Mouse (Mus musculus): ENCODE measurements around the gene Zfp870.

Zfp870 gene

DNA sequence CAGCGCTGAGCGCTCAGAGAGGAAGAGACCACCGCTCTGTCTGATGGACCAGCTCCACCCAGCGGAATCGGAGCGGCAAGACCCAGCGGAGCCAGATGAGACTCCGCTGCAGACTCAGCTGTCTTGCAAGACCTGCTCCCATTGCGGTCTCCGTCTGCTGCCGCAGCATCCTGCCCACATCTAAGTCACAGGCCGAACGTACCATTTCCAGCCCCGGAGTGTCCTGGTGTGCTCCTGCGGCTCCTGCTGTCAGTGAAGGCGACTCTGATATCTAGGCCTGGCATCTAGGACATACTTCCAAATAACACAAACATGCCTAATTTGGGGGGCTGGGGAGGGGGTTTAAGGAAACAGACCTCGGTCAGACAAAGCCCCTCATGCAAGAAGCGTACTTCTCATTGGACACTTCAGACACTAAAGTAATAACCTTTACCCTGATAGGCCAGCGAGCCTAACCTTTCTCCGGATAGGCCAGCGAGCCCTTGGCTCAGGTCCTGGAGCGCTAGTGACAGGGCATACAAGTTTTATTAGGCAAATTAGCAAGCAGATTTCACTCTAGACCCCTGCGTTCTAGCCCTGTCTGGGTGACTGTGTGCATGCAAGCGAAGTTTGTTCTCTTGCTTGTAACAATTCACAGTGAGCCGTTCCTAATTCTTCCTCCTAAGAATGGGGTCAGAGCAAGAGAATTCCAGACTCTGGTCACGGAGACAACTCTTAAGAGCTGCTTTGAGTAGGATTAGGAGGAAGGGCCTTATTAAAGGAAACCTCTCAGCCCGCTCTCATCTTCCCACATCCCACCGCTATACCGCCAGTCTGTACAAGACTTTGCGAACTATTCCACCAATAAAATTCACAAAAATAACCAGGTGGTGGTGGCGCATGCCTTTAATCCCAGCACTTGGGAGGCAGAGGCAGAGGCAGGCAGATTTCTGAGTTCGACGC is at the start of gene Zfp870:
Gene Zfp870 (minus strand): TSS at position 404 of the 942 bp plus-strand sequence.
- DNase-seq (ENCODE audit: low read depth, low spot score): peak; percentile 83

DNA sequence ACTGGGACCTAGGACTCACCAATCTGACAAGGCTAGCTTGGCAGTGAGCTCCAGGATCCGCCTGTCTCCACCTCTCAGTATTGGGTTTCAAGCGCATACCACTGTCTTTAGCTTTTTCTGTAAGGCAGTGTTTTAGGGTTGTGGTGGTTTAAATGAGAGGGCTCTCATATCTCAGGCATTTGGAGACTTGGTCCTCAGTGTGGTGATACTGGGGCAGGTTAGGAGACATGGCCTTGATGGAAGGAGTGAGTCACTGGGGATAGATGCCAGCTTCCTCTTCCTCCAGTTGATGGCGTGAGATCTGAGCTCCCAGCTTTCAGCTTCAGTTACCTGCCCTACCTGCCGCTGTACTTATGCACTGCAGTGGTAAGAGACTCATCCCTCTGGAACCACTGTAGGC is 48.4 kb upstream of the Zfp870 start:
- DNase-seq (ENCODE audit: low read depth, low spot score): no peak

DNA sequence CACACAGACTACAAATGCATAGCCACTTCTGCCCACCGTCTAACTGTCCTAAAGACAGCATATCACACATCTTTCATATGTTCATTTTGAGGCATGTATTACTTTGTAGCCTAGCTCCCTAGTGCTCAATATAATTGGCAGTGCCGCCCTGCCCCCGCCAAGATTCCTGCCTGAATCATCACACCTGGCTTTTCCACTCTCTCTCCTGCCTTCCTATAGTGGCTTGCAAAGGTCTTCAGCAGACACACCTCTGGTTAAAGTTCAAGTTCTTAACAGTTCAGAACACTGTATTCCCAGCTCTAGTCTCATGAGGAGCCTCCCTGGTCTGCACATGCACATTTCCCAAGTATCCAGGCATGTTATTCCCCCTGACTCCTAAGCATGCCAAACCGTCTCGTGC is 36.4 kb upstream of the Zfp870 start:
- DNase-seq (ENCODE audit: low read depth, low spot score): no peak

DNA sequence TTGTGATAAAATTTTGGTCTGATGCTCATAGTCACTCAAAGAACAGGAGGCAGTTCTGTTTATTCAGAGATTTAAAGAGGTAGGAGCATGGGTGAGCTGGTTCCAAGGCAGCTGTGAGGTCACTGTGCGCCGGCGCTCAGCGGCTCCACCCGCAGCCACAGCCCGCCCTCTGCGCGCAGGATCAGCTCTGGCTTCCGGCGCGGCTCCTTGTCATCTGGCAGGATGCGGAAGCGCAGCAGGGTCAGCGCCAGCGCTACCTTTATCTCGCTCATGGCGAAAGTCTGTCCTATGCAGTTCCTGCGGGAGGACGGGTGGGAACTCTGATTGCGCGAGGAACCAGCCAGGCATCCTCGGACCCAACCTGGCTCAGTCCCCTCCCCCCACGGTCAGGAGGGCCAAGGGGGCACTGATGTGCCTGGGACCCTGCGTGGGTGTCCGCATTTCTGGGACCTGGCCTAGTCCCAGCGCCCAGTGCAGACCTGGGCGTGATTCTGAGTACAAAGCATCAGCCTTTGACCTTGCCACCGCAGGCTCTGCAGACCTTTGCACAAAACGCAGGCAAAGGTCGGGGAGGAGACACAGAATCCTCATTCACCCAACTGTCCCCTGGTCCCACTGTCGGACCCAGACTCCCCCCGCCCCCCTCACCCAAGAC is 33.3 kb upstream of the Zfp870 start:
- DNase-seq (ENCODE audit: low read depth, low spot score): peak; percentile 61

DNA sequence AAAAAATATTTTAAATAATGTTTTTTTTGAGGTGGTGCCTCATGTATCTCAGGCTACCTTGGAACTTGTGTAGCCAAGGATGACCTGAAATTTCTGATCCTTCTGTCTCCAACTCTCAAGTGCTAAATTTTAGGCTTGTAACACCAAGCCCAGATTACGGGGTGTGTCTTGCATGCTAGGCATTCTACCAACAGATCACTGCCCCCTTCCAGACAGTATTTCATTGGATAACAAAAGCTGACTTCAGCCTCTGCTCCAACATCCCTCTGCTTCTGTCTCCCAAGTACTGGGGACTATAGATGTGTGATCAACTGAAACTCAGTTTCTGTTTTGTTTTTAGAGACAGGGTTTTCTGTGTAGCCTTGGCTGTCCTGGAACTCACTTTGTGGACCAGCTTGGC is 32.2 kb upstream of the Zfp870 start:
- DNase-seq (ENCODE audit: low read depth, low spot score): no peak

DNA sequence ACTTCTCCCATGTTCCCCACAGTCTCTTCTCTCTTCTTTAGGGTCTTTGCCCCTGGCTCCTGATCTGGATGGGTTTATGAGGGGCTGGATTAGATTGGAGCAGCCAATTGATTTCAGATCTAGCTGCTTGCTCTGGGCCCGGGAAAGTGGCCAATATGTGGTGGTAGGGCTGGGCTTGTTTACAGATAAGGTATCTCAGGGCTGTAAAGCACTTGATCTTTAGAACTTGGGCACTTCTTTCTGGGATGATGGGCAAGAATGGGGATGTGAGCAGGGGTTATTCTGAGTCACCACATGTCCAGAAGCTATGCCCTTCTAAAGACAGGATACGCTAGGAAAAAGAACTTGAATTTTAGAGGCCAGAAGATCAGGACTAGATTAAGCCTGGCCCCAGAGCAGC is 27.7 kb upstream of the Zfp870 start:
- DNase-seq (ENCODE audit: low read depth, low spot score): no peak

DNA sequence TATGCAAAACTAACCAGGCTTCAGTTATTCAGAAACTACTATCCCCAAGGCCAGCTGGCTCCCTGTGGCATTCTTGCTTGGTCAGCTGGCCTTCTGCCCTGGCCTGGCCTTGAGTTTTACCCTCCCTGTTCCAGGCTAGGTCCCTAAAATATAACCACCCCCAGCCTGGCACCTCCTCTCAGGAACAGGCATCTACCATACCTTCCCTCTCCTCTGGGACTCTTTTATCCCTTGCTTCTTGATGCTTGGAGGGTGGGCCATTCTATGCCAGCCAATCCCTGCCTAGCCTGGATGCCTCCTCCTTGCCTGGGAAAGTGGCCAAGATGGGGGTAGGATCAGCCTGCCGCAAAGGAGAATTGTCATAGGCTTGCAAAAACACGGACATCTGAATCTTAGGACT is 25.7 kb upstream of the Zfp870 start, which contains the start of gene Cyp4f14:
Gene Cyp4f14 (minus strand): TSS at position 212 of the 400 bp plus-strand sequence.
- no peak for DNase-seq (ENCODE audit: low read depth, low spot score)

DNA sequence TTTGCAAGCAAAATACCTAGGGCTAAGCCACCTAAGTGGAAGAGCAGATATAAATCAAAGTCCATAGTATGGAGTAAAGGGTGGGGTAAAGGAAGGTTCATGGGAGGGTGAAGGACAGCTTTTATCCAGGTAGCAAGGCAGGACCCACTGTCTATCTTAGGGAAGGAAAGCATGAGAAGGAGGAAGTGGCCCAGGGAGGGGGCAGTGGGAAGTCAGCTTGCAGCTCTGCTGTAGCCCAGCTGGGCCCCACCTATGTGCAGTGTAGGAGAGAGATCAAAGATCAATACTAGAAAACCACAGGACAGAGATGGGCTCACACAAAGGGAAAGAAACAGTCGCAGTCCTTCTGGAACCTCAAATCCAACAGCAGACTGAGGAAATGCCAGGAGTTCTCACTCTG is 24.6 kb upstream of the Zfp870 start:
- DNase-seq (ENCODE audit: low read depth, low spot score): no peak

DNA sequence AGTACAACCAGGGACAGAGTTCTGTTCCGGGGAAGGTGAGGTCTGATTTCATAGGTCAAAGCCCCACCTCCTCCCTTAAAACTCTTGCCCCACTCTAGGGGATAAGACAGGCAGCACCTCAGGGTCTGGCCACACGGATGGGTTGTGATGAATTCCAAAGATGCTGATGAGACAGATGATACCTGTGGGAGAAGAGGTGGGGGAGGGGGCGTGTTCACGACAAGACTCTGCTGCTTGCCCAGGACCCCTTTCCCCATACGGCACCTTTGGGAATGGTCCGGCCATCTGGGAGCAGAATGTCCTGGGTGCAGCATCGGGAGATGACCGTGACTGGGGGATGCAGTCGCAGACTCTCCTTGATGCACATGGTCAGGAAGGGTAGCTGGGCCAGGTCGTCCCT is 14.7 kb upstream of the Zfp870 start:
- DNase-seq (ENCODE audit: low read depth, low spot score): no peak

DNA sequence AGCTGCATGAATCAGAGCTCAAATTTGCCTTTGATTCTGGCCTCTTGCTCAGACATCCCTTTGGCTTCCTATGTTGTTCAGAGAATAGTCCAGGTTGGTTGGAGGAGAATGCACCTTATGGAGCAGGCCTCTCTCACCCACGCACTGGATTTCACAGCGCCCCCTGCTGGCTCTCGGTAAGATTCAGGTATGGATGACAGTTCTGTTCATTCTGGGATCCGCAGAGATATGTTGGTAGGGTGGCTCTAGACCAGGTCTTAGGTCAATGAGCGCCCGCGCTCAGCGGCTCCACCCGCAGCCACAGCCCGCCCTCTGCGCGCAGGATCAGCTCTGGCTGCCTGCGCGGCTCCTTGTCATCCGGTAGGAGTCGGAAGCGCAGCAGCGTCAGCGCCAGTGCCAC is 13.8 kb upstream of the Zfp870 start:
- peak; percentile 48 for DNase-seq (ENCODE audit: low read depth, low spot score)

DNA sequence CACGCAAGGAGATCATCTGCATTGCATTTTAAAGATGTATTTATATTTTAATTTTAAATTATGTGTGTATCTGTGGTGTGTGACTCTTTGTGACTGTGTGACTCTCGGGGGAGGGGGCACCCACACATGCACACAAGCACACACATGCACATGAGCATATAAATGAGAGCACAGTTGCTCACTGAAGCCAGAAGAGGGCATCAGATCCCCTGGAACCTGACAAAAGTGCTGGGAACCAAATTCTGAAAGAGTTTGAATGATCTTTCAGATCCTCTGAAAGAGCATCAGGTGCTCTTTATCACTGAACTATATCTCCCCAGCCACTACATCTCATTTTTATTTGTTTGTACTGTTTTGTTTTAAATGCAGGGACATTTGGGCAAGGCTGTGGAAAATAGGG is 13.0 kb upstream of the Zfp870 start:
- no peak for DNase-seq (ENCODE audit: low read depth, low spot score)

DNA sequence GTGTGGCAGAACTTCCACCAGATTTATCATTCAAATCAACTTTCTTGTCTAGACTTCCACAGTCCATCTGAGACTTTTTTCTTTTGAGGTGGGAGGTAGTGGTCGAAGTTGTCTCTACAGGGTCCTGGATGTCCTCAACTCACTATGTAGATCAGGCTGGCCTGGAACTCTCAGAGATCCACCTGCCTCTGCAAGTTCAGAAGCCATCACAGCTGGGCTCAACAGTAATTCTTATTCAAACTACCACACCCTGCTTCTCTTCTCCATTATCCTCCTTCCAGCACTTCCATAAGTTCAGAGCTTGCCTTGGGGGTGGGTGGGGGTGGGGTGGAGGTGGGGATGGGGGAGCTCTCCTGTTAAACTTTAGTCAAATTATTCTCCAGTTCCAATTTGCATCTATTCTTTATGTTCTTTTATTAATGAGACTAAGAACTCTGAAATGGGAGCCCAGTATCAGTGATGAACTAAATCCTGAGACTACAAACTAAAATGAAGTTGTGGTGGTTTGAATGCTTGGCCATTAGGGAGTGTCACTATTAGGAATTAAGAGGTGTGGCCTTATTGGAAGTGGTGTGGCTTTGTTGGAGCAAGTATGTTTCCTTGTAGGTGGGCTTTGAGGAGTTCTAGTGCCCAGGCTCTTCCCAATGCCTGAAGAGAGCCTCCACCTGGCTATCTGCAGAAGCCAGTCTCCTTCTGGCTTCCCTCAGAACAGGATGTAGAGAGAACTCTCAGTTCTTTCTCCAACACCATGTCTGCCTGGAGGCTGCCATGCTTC is 10.5 kb upstream of the Zfp870 start:
- no peak for DNase-seq (ENCODE audit: low read depth, low spot score)

DNA sequence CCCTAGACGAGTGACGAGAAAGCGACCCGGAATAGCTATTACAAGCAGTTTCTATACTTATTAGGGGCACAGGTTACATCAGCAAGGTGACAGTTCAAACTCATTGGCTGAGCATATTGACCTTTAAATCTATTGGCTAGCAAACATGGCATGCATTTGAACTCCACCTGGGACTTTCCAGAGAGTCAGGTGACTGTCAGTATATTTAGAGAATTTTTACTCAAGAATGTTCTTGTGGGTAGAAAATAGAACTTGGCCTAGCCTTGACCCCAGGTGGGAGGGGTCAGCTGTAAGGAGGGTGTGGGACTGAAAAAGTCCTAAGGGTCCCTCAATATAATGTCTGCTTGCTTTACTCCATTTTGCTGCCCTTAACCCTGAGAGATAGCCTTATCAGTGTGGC is 4.0 kb upstream of the Zfp870 start:
- DNase-seq (ENCODE audit: low read depth, low spot score): no peak

DNA sequence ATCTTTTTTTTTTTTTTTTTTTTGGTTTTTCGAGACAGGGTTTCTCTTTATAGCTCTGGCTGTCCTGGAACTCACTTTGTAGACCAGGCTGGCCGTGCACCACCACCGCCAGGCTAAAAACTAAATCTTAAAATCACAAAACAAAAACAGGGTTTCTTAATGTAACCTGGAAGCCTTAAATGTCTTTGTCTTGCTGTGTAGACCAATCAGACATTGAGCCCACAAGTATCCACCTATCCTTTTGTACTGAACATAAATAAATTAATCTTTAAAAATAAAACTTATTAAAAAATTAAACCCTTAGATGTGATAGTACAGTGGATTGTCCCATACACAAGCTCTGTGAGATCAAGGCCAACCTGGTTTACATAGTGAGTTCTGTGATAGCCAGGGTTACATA is 2.5 kb upstream of the Zfp870 start:
- DNase-seq (ENCODE audit: low read depth, low spot score): no peak

DNA sequence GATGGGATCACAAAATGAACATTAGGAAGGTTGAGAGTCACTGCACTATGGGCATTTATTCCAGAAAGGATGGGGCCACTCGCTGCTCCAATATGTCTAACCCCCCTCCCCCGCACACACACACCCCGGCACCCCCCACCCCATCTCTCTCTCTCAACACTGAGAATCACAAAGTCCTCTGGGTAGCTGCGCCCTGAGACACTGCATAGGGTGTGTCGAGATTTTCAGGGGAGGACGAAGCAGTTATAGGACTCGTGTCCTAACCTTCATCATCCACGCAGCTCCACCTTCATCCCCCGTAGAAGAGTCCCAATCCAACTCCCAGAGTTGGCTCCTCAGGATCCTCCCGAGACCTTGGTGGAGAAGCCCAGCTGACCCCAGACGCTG is 597 bp downstream of the Zfp870 start:
- DNase-seq (ENCODE audit: low read depth, low spot score): no peak

DNA sequence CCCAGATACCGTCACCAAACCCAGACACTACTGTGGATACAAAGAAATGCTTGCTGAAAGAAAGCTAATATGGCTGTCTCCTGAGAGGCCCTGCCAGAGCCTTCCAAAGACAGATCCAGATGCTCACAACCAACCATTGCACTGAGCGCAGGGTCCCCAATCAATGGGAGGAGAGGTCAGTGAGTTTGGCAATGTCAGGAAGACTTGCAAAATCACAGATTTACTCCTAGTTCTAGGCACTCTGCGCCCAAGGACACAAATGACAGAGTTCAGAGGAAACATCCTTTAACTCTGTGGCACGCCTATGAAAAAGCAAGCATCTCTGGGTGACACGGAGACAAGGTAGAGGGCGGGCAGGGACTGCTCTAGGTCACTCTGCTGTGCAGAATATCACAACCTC is 1.8 kb downstream of the Zfp870 start:
- DNase-seq (ENCODE audit: low read depth, low spot score): no peak

DNA sequence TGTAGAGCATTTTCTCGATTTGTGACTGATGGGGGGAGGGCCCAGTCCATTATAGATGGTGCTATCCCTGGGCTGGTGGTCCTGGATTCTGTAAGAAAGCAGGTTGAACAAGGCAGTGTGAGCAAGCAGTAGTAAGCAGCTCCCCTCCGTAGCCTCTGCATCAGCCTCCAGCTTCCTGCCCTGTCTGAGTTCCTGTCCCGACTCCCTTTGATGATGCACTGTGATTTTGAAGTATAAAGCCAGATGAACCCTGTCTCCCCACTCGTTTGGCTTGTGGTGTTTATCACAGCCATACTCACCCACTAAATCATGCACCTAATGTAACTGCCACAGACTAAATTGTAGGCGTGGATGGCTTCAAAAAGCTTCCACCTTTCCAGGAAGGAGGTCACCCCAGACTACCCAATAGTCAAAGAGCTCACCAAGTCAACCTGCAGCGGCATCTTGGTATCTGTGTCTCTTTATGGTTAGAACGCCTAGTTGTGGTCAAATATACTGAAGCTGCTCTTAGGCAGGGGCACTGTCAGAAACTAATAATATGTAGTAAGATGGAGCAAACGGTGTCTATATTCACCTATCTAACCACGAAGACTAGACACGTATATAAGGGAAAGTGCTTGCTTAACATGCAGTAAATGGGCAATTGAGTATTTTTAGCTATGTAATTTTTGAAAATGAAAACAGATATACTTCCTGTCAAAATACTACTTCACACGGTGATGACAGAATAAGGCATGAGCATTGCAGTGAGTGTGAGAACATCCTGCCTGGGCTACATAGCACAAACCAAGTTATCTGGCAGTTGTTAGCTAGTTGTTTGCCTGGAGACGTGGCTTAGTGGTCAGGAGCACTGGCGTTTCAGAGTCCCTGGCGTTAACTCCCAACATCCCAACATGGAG is 10.9 kb downstream of the Zfp870 start:
- no peak for DNase-seq (ENCODE audit: low read depth, low spot score)

DNA sequence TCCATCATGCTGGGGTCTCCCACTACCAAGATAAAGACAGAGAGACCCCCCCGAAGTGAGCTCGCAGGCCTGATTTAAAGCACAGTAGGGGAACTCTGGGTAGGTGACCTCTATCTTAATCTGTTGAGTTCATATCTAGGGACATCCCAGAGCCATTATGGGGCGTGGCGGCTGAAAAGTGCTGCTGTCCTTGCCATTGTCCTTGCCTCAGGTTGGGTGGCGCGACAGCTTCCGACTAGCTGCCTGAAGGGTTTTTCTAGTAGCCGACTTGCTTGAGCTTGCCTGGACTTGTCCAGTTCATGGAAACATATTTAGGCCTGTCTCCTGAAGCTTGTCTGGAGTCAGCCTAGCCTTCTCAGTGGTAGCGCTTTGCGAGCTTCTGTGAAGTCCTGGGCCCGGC is 12.7 kb downstream of the Zfp870 start:
- DNase-seq (ENCODE audit: low read depth, low spot score): no peak

DNA sequence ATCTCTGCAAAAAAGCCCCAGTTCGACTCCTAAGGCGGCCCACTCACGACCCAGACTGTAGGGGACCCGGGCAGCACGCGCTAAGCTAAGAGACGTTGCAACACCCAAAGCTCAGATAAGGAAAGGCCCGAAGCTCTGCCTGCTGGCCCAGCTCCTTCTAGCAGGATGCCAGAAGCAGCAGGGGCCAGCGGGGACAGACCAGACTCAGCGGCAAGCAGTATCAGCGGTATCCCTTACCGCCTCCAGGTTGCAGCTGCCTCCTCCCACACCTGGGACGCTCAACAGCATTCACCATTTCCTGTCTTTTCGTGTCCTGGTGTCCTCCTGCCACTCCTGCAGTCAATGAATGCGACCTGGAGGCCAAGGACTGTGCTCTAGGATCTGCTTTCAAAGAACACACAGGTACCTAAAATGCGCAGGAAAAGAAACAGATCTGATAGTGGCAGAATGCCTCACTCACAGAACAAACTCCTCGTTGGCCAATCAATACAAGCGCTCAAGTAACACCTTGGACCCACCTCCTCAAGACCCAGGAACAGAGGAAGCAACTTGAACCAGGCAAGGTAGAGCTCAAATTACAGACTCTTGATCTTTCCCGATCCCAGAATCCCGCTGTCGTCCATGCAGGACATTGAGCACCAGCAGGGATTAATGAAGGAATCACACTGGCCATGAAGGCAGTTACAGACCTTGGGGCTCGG is 13.8 kb downstream of the Zfp870 start:
- no peak for DNase-seq (ENCODE audit: low read depth, low spot score)

DNA sequence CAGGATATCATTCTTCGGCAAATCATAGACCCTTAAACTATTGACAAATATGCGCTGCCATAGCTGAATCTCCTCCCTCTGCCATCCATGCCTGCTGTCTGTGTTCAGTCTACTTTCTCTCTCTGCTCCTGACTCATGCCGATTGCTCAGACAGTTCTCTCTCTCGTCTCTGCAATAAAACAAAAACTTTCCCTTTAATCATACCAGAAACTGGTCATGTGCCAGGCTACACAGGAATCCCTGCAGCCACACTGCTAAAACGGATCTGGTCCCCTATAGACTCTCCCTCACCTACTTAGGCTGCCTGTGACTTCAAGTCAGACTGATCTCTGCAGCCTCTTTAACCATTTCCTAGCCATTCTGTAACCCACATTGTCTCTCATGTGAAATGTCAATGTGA is 18.7 kb downstream of the Zfp870 start:
- DNase-seq (ENCODE audit: low read depth, low spot score): no peak

DNA sequence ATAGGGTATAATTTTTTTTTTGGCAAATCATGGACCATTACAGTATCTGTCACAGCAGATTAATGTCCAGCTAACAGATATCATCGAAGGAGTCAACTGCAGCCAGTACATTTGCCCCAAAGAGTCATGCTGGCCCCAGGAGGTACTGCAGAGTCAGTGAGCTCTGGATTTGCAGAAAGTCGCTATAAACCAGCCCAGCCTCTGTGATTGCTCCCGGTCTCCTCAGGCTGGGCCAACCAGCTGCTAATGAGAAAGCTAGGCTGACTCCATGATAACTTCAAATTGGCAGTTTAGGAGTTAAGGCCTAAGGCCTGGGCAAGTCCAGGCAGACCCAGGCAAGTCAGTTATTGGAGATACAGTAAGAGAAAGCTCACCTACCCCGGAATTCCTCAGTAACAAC is 19.4 kb downstream of the Zfp870 start:
- DNase-seq (ENCODE audit: low read depth, low spot score): no peak

Data from retina, adult 2 months (tissue).